Mouse (Mus musculus) lung, adult 2 months (tissue): ENCODE measurements around the gene Cda.

ENCODE experiments used
- CTCF ChIP-seq: fragments of 200-500 bp; IDR thresholded peaks from 2 replicates; pipeline ENCODE4 v1.5.1; 2011; ENCODE audit warnings: mild to moderate bottlenecking, low read length, control low read depth; ENCODE audit not compliant: insufficient read depth
- POLR2A ChIP-seq: fragments of 200-500 bp; IDR thresholded peaks from 2 replicates; pipeline ENCODE4 v1.6.1; 2011; ENCODE audit warnings: low read depth, mild to moderate bottlenecking, control low read depth, low read length, borderline replicate concordance; ENCODE audit errors: extremely low read depth

- TF ChIP-seq CTCF (peak; percentile 74), POLR2A (peak; percentile 84; the same call in 1 of the 2 replicates)
These were observed 41.6 kb downstream of the Cda start, which contains the start of gene Pink1 for GRCm38 (mm10) chr4:138326077-138326695.
